In the genomic region with DNA sequence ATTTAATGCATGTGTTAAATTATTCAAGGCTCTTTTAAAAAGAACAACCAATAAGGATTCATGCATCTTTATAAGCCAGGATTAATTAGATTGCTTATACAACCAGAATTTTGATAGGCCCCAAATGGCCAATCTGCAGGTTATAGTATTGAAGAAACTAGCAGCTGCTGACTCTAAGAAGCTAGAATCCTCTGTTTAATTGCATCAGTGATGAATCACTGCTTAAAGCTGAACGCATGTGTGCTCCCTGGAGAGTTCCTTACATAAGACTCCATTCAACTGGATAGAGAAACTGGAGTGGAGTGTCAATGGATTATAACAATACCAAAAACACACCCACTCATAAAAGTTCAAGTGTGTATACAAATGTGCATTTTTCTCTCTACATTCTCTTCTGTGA, we compare ENCODE assay signal across 20 mouse cellular contexts.
A peak's percentile ranks its signal among the peaks of the same experiment; 100 is the strongest.
DNase-seq lines count a peak whose midpoint lies in the region; ATAC-seq and TF ChIP-seq lines count a peak whose summit lies in the region.
"Had no signal": no experiment of that assay in that cellular context is flagged by ENCODE, and none has a peak within 500 bp of the region (broad histone marks: within the 10 kb centered on the region; RNA-seq: fewer than 3 reads in every experiment).

No protein-coding gene starts in this region.

- no peaks in the 10 kb centered on the region for H3K27me3 ChIP-seq in hindbrain, embryonic 13.5 days
- H3K27me3 ChIP-seq in hindbrain, embryonic 16.5 days (replicated peaks; ENCODE audit: control insufficient read depth, insufficient read depth, low read length) = no peaks in the 10 kb centered on the region
- H3K27me3 ChIP-seq in midbrain, postnatal 0 days (ENCODE audit: insufficient read depth, low read length) = no peaks in the 10 kb centered on the region
- H3K27me3 ChIP-seq in midbrain, embryonic 16.5 days (ENCODE audit: control insufficient read depth, insufficient read depth, low read depth, low read length) = no peaks in the 10 kb centered on the region
- H3K27me3 ChIP-seq in neural tube, embryonic 14.5 days (ENCODE audit: control insufficient read depth, insufficient read depth, low read length) = no peaks in the 10 kb centered on the region
- H3K27me3 ChIP-seq: CH12.LX; embryonic facial prominence, embryonic 13.5 days; forebrain, embryonic 13.5 days; heart, embryonic 12.5 days; hindbrain, embryonic 15.5 days; Patski had no signal

- no peak for TF ChIP-seq CTCF in midbrain, postnatal 0 days (IDR thresholded peaks at IDR 0.05)
- TF ChIP-seq CTCF in brain, embryonic 14.5 days (IDR thresholded peaks at IDR 0.05; ENCODE audit: borderline replicate concordance, extremely low read depth, insufficient read depth, insufficient read length) = no peak

- H3K9me3 ChIP-seq in hindbrain, embryonic 13.5 days = no peaks in the 10 kb centered on the region; the same call in 1 of the 2 replicates
- no peaks in the 10 kb centered on the region for H3K9me3 ChIP-seq in hindbrain, embryonic 16.5 days (ENCODE audit: control insufficient read depth, low read length)
- no peaks in the 10 kb centered on the region for H3K9me3 ChIP-seq in midbrain, postnatal 0 days (ENCODE audit: low read length)
- H3K9me3 ChIP-seq in midbrain, embryonic 16.5 days (replicated peaks; ENCODE audit: control insufficient read depth, low read length, poor library complexity, severe bottlenecking) = no peaks in the 10 kb centered on the region
- H3K9me3 ChIP-seq in neural tube, embryonic 14.5 days (ENCODE audit: control insufficient read depth, low read length) = no peaks in the 10 kb centered on the region
- H3K9me3 ChIP-seq: embryonic facial prominence, embryonic 13.5 days; forebrain, embryonic 13.5 days; hindbrain, embryonic 15.5 days had no signal

- peak; percentile 50 for DNase-seq in midbrain, postnatal 0 days (ENCODE audit: low spot score)
- peak; percentile 25 for DNase-seq in brain, embryonic 14.5 days (ENCODE audit: low read depth)
- no peak for DNase-seq in layer of hippocampus, postnatal 36 days
- DNase-seq: adrenal gland, postnatal 14 days; cerebellum, adult 2 months; cerebellum, postnatal 10 days; forebrain, postnatal 0 days; gastrocnemius, postnatal 14 days; heart, adult 2 months had no signal

- no peak overlapping the region for H3K4me2 ChIP-seq in hindbrain, embryonic 13.5 days
- H3K4me2 ChIP-seq in hindbrain, embryonic 16.5 days (ENCODE audit: low read length) = no peak overlapping the region
- H3K4me2 ChIP-seq in midbrain, postnatal 0 days (ENCODE audit: low read depth, low read length, poor library complexity, severe bottlenecking) = no peak overlapping the region
- no peak overlapping the region for H3K4me2 ChIP-seq in midbrain, embryonic 16.5 days (ENCODE audit: low read length)
- H3K4me2 ChIP-seq in neural tube, embryonic 14.5 days (ENCODE audit: low read depth, low read length) = no peak overlapping the region
- H3K4me2 ChIP-seq: embryonic facial prominence, embryonic 13.5 days; forebrain, embryonic 13.5 days; heart, embryonic 12.5 days; hindbrain, embryonic 15.5 days had no signal

- no peak overlapping the region for H3K4me3 ChIP-seq in hindbrain, embryonic 13.5 days
- no peak overlapping the region for H3K4me3 ChIP-seq in hindbrain, embryonic 16.5 days (ENCODE audit: low read length)
- H3K4me3 ChIP-seq in midbrain, postnatal 0 days (ENCODE audit: low read depth, low read length) = no peak overlapping the region
- no peak overlapping the region for H3K4me3 ChIP-seq in midbrain, embryonic 16.5 days (ENCODE audit: low read depth, low read length)
- no peak overlapping the region for H3K4me3 ChIP-seq in neural tube, embryonic 14.5 days (ENCODE audit: low read depth, low read length)
- H3K4me3 ChIP-seq: embryonic facial prominence, embryonic 13.5 days; forebrain, embryonic 13.5 days; heart, adult 2 months; heart, embryonic 12.5 days; hindbrain, embryonic 15.5 days had no signal

- peak; percentile 54; the same call in 1 of the 2 replicates for ATAC-seq in hindbrain, embryonic 13.5 days (ENCODE audit: low FRiP score)
- ATAC-seq in hindbrain, embryonic 16.5 days = no peak
- ATAC-seq in midbrain, postnatal 0 days (ENCODE audit: low FRiP score) = no peak
- no peak for ATAC-seq in midbrain, embryonic 16.5 days
- ATAC-seq in neural tube, embryonic 14.5 days (ENCODE audit: low read depth) = peak; percentile 89
- ATAC-seq: activated CD4-positive, CD25-positive, alpha-beta regulatory T cell, adult 4 months; forebrain, embryonic 13.5 days; forebrain, postnatal 0 days; Patski had no signal

- no peaks in the 10 kb centered on the region for H3K4me1 ChIP-seq in hindbrain, embryonic 13.5 days (replicated peaks)
- no peaks in the 10 kb centered on the region for H3K4me1 ChIP-seq in hindbrain, embryonic 16.5 days (ENCODE audit: control insufficient read depth, insufficient read depth, low read depth, low read length)
- H3K4me1 ChIP-seq in midbrain, postnatal 0 days (ENCODE audit: insufficient read depth, low read length) = no peaks in the 10 kb centered on the region
- H3K4me1 ChIP-seq in midbrain, embryonic 16.5 days (ENCODE audit: control insufficient read depth, insufficient read depth, low read length) = no peaks in the 10 kb centered on the region
- no peaks in the 10 kb centered on the region for H3K4me1 ChIP-seq in neural tube, embryonic 14.5 days (ENCODE audit: control insufficient read depth, insufficient read depth, low read length)
- H3K4me1 ChIP-seq: embryonic facial prominence, embryonic 13.5 days; forebrain, embryonic 13.5 days; heart, embryonic 12.5 days; hindbrain, embryonic 15.5 days had no signal

- no peak overlapping the region for H3K9ac ChIP-seq in hindbrain, embryonic 13.5 days
- no peak overlapping the region for H3K9ac ChIP-seq in hindbrain, embryonic 16.5 days (ENCODE audit: low read depth, low read length)
- no peak overlapping the region for H3K9ac ChIP-seq in midbrain, postnatal 0 days (replicated peaks; ENCODE audit: low read length, poor library complexity, severe bottlenecking)
- no peak overlapping the region for H3K9ac ChIP-seq in midbrain, embryonic 16.5 days (ENCODE audit: low read depth, low read length)
- no peak overlapping the region for H3K9ac ChIP-seq in neural tube, embryonic 14.5 days (replicated peaks; ENCODE audit: low read depth, low read length)
- H3K9ac ChIP-seq: embryonic facial prominence, embryonic 13.5 days; forebrain, embryonic 13.5 days; forebrain, postnatal 0 days; heart, embryonic 12.5 days; hindbrain, embryonic 15.5 days had no signal

- no peak overlapping the region for H3K27ac ChIP-seq in hindbrain, embryonic 13.5 days
- no peak overlapping the region for H3K27ac ChIP-seq in hindbrain, embryonic 16.5 days (ENCODE audit: low read depth, low read length)
- H3K27ac ChIP-seq in midbrain, postnatal 0 days (ENCODE audit: low read depth, low read length) = no peak overlapping the region
- H3K27ac ChIP-seq in midbrain, embryonic 16.5 days (ENCODE audit: low read length) = no peak overlapping the region
- H3K27ac ChIP-seq in neural tube, embryonic 14.5 days (ENCODE audit: low read depth, low read length) = no peak overlapping the region
- H3K27ac ChIP-seq: embryonic facial prominence, embryonic 13.5 days; forebrain, embryonic 13.5 days; heart, adult 2 months; hindbrain, embryonic 15.5 days had no signal

- no peak for TF ChIP-seq POLR2A in brain, embryonic 14.5 days (IDR thresholded peaks at IDR 0.05; ENCODE audit: borderline replicate concordance, extremely low read depth, insufficient read depth, insufficient read length, poor library complexity, severe bottlenecking)

- no peaks in the 10 kb centered on the region for H3K36me3 ChIP-seq in hindbrain, embryonic 13.5 days
- H3K36me3 ChIP-seq in hindbrain, embryonic 16.5 days (ENCODE audit: control insufficient read depth, insufficient read depth, low read length) = no peaks in the 10 kb centered on the region
- H3K36me3 ChIP-seq in midbrain, postnatal 0 days (ENCODE audit: insufficient read depth, low read length) = no peaks in the 10 kb centered on the region
- H3K36me3 ChIP-seq in midbrain, embryonic 16.5 days (ENCODE audit: control insufficient read depth, insufficient read depth, low read length) = no peaks in the 10 kb centered on the region
- no peaks in the 10 kb centered on the region for H3K36me3 ChIP-seq in neural tube, embryonic 14.5 days (ENCODE audit: control insufficient read depth, insufficient read depth, low read length)
- H3K36me3 ChIP-seq: embryonic facial prominence, embryonic 13.5 days; heart, embryonic 12.5 days; hindbrain, embryonic 15.5 days had no signal

- WGBS in hindbrain, embryonic 13.5 days = 40% methylated on average over 1 of the region's 1 CpGs
- 43% methylated on average over 1 of the region's 1 CpGs for WGBS in hindbrain, embryonic 16.5 days
- WGBS in midbrain, postnatal 0 days = 53% methylated on average over 1 of the region's 1 CpGs
- WGBS in midbrain, embryonic 16.5 days = 36% methylated on average over 1 of the region's 1 CpGs
- WGBS in neural tube, embryonic 14.5 days = 11% methylated on average over 1 of the region's 1 CpGs

Comparison
In these comparisons a context has a peak if more than half of its experiments do, and no peak if none do; other contexts are left out.
1. ATAC-seq: peak in hindbrain, embryonic 13.5 days (single experiment) and neural tube, embryonic 14.5 days (single experiment); none in hindbrain, embryonic 16.5 days (single experiment), midbrain, postnatal 0 days (single experiment) and midbrain, embryonic 16.5 days (single experiment).
2. DNase-seq: peak in midbrain, postnatal 0 days (single experiment) and brain, embryonic 14.5 days (single experiment); none in layer of hippocampus, postnatal 36 days (0 of 2).